Mouse (Mus musculus) intestine, postnatal 0 days (tissue): ENCODE results near the gene Rab17. TPM values are rescaled to one million over a fixed set of nuclear protein-coding genes. Genes with fewer than 3 reads are reported as not detected.
A peak's percentile ranks its signal among the peaks of the same experiment; 100 is the strongest.

ENCODE experiments used
- ATAC-seq: fragments of 200-750 bp; cut with Nextera tagmentation; 2 replicates; pipeline ENCODE4 v1.8.0; 2017; ENCODE audit warnings: mild to moderate bottlenecking, moderate TSS enrichment, moderate library complexity
- H3K27ac ChIP-seq: fragments of 300-500 bp; sonication (generic); 2 replicates; pipeline ENCODE4 v1.5.1; 2014; ENCODE audit warnings: mild to moderate bottlenecking, low read depth, low read length, moderate library complexity
- H3K27me3 ChIP-seq: fragments of 300-500 bp; sonication (generic); replicated peaks from 2 replicates; pipeline ENCODE4 v1.6.1; 2014; ENCODE audit warnings: low read length, mixed read lengths; ENCODE audit not compliant: control insufficient read depth, insufficient read depth
- H3K36me3 ChIP-seq: fragments of 300-500 bp; sonication (generic); 2 replicates; pipeline ENCODE4 v1.6.1; 2014; ENCODE audit warnings: mild to moderate bottlenecking, moderate library complexity; ENCODE audit not compliant: control insufficient read depth, insufficient read depth
- H3K4me1 ChIP-seq: fragments of 300-500 bp; sonication (generic); replicated peaks from 2 replicates; pipeline ENCODE4 v1.6.1; 2014; ENCODE audit warnings: antibody characterized with exemption, low read length, mixed read lengths; ENCODE audit not compliant: control insufficient read depth, insufficient read depth
- H3K4me2 ChIP-seq: fragments of 300-500 bp; sonication (generic); replicated peaks from 2 replicates; pipeline ENCODE4 v1.6.1; 2014; ENCODE audit warnings: low read depth, mild to moderate bottlenecking, moderate library complexity
- H3K4me3 ChIP-seq: fragments of 300-500 bp; sonication (generic); 2 replicates; pipeline ENCODE4 v1.5.1; 2014; ENCODE audit warnings: low read depth, low read length
- H3K9ac ChIP-seq: fragments of 300-500 bp; sonication (generic); 2 replicates; pipeline ENCODE4 v1.6.1; 2014; ENCODE audit warnings: mild to moderate bottlenecking, low read depth, low read length
- H3K9me3 ChIP-seq: fragments of 300-500 bp; sonication (generic); 2 replicates; pipeline ENCODE4 v1.6.1; 2016; ENCODE audit warnings: mixed run types; ENCODE audit not compliant: control insufficient read depth
- CTCF ChIP-seq: sonication (generic); IDR thresholded peaks from 2 replicates; pipeline ENCODE4 v1.5.1; 2016; ENCODE audit warnings: low read depth, mild to moderate bottlenecking, control low read depth, antibody characterized with exemption, moderate library complexity
- WGBS: fragments of 180-500 bp; shearing (Covaris S2); extraction: QIAGEN DNeasy Blood & Tissue Kit; methylation state at CpG from one replicate; pipeline ENCODE4 v1.1.7; 2014; 5-methylcytosine and 5-hydroxymethylcytosine counted together
- polyA plus RNA-seq: library from polyadenylated mRNA; unstranded; fragments of >200 nt; fragmentation: Nextera tagmentation; extraction: Ambion mirVana; gene quantifications from 2 replicates; pipeline ENCODE4 v1.2.1, GENCODE M21; 2015

Gene Rab17
- polyA plus RNA-seq, 1 experiment from 2014 or later: 75.4 TPM

DNA sequence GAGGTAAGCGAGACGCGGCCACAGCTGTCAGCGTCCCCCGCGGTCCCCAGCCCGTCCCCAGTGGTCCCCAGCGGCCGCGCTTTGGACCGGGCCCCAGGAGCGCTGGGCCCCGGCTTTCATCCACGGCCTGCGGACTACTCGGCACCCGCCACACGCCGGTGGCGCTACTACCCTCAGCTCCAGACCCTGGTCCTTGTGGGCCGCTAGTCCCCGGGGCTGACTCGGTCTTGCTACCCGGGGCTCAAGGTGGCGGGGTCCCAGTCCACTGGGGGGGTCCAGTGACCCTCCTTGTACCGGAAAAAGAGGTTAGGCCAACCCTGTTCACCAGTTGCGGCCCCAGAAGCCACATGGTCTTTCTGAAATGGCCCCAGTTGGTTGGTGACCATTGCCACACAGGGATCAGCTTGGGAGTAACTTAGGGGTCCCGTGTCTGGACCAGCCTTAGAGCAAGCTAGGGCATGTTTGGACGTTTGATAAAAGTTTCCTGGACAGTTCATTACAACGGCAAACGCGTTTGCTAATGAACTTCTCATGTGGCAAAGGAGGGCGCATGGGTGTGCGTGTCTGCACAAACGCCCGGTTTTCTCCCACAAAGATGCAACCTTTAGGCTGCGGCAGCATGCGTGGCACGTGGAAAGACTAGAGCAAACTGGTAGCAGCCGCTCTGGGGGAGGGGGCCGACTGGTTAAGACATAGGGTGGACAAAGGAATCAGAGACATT lies 29.6 kb upstream of the Rab17 start:
- H3K9ac ChIP-seq: peak overlapping the region; percentile 72
- H3K4me1 ChIP-seq: no peaks in the 10 kb centered on the region; the same call in 1 of the 2 replicates
- H3K36me3 ChIP-seq: no peaks in the 10 kb centered on the region
- 0 out of 2 replicates have a peak, but pooled peaks cover 4% of the 10 kb centered on the region for H3K27me3 ChIP-seq
- no peaks in the 10 kb centered on the region for H3K9me3 ChIP-seq
- ATAC-seq: peak; percentile 50; the same call in 1 of the 2 replicates
- no peak overlapping the region for H3K27ac ChIP-seq
- peak overlapping the region; percentile 98 for H3K4me2 ChIP-seq
- H3K4me3 ChIP-seq: peak overlapping the region; percentile 73
- WGBS: 2% methylated on average over 41 of the region's 41 CpGs
- no peak for TF ChIP-seq CTCF

DNA sequence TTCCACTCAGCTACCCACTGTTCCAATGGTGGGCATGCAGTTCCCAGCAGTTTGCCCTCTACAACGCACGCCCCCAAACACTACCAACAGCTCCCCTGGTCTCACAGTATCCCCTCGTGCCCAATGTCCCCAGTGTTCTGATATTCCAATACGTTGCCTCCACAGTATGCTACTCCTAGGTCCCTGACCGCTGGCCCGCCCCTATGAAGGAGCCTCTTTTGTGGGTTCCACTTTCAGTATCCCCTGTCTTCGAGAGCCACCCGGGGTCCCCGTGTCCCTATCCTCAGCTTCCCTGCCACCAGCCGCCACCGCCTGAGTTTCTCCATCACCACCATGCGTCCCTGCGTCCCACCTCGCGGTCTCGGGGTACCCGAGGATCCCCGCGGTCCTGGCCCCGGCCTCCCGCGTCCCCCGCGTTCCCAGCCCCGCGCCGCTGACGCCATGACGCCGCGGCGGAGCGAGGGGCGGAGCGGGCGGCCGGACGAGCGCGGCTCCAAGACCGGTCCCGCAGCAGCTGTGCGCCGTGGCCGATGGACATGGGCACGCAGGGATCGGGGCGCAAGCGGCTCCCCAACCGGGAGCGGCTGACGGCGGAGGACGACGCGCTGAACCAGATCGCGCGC lies 28.9 kb upstream of the Rab17 start, which contains the start of gene Lrrfip1:
Lrrfip1 (plus strand) TSS at position 470 of the 623 bp plus-strand sequence.
- H3K9ac ChIP-seq: peak within 1 kb of the TSS; percentile 72
- no peaks in the 10 kb centered on the region; the same call in 1 of the 2 replicates for H3K4me1 ChIP-seq
- 2% methylated on average over 52 of the region's 59 CpGs for WGBS
- 0 out of 2 replicates have a peak, but pooled peaks cover 4% of the 10 kb centered on the region for H3K27me3 ChIP-seq
- H3K9me3 ChIP-seq: no peaks in the 10 kb centered on the region
- H3K4me3 ChIP-seq: peak within 1 kb of the TSS; percentile 73
- TF ChIP-seq CTCF: no peak
- H3K27ac ChIP-seq: no peak within 1 kb of the TSS
- ATAC-seq: peak; percentile 69
- H3K36me3 ChIP-seq: no peaks in the 10 kb centered on the region
- H3K4me2 ChIP-seq: peak within 1 kb of the TSS; percentile 98

DNA sequence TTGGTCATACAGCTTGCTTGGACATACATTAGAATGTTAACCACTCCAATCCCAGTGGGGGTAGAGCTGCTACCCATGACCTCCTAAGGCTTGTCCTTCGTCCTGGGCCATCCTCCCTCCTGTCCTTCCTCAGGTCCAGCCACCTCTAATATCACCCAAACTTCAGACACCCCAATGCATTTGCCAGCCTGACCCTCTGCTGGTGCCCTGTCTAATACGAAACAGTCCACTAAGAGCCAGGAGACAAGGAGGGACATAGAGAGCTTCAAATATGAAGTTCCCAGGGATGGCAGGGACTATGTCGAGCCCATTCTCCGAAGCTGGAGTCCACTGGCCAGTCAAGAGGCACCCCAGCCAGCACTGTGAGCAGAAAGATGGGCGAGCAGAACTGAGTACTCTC lies 28.2 kb upstream of the Rab17 start:
- no peak for TF ChIP-seq CTCF
- 89% methylated on average over 5 of the region's 5 CpGs for WGBS
- Histone ChIP-seq H3K4me1 (no peaks in the 10 kb centered on the region; the same call in 1 of the 2 replicates), H3K9ac (no peak overlapping the region), H3K27ac (no peak overlapping the region), H3K36me3 (no peaks in the 10 kb centered on the region), H3K4me2 (peak overlapping the region; percentile 98; the same call in 1 of the 2 replicates), H3K9me3 (no peaks in the 10 kb centered on the region), H3K4me3 (no peak overlapping the region), H3K27me3 (0 out of 2 replicates have a peak, but pooled peaks cover 4% of the 10 kb centered on the region)
- ATAC-seq: no peak

DNA sequence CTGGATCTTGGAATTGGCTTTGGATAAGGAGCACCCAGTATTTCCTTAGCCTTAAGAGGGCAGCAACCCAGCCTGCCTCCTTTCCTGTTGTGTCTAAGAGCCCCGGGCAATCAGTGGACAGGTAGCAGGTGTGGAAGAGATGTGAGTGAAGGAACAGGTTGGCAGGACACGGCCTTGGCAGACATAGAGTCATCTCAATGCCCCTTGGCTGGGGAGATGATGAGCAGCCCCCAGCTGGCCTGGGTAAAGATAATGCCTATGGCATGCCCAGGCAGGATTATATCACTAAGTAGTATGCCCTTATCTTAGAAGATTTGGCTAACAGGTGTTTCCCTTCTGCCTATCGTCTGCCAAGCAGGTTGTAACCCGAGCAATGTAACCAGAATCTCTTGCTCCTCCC lies 27.7 kb upstream of the Rab17 start:
- Histone ChIP-seq H3K4me1 (no peaks in the 10 kb centered on the region; the same call in 1 of the 2 replicates), H3K9me3 (no peaks in the 10 kb centered on the region), H3K4me2 (no peak overlapping the region), H3K27ac (no peak overlapping the region), H3K9ac (no peak overlapping the region), H3K27me3 (0 out of 2 replicates have a peak, but pooled peaks cover 4% of the 10 kb centered on the region), H3K4me3 (no peak overlapping the region), H3K36me3 (no peaks in the 10 kb centered on the region)
- no peak for ATAC-seq
- WGBS: 51% methylated on average over 4 of the region's 4 CpGs
- TF ChIP-seq CTCF: no peak

DNA sequence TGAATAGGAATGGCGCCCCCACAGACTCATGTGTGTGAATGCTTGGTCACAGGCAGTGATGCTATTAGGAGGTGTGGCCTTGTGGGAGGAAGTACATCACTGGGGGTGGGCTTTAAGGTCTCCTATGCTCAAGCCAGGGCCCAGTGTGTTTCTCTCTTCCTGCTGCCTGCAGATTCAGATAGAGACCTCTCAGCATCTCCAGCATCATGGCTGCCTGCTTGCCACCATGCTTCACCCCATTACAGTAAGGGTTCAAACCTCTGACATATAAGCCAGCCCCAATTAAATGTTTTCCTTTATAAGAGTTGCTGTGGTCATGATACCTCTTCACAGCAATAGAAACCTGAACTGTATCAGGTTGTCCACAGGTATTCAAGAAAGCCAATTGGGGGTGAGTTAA lies 26.5 kb upstream of the Rab17 start:
- 97% methylated on average over 1 of the region's 1 CpGs for WGBS

DNA sequence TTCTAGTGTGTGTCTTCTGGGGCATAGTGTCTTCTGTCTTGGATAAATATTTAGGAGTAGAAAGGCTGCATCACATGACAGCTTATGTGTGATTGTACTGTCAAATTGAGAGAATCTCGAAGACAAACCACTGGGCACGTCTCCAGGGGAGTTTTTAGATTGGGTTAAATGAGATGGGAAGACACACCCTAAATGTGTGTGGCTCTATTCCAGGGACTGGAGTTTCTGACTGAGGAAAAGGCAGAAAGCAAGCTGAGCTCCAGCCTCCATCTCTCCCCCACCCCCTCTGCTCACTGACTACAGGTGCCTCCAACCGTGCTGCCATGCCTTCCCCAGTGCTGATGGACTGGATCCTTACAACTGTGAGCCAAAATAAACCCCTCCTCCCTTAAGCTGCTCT lies 11.9 kb upstream of the Rab17 start:
- no peak for ATAC-seq
- H3K4me3 ChIP-seq: no peak overlapping the region
- H3K9ac ChIP-seq: no peak overlapping the region
- no peak overlapping the region for H3K4me2 ChIP-seq
- WGBS: 65% methylated on average over 3 of the region's 3 CpGs
- H3K36me3 ChIP-seq: no peaks in the 10 kb centered on the region
- H3K27ac ChIP-seq: no peak overlapping the region
- no peaks in the 10 kb centered on the region for H3K9me3 ChIP-seq
- H3K4me1 ChIP-seq: no peaks in the 10 kb centered on the region
- no peaks in the 10 kb centered on the region for H3K27me3 ChIP-seq
- TF ChIP-seq CTCF: no peak

More for the DNA sequence above, 26.5 kb upstream of the Rab17 start:
- Histone ChIP-seq H3K27me3 (0 out of 2 replicates have a peak, but pooled peaks cover 4% of the 10 kb centered on the region), H3K9me3 (no peaks in the 10 kb centered on the region), H3K9ac (no peak overlapping the region), H3K27ac (no peak overlapping the region), H3K4me2 (no peak overlapping the region), H3K36me3 (no peaks in the 10 kb centered on the region), H3K4me1 (no peaks in the 10 kb centered on the region; the same call in 1 of the 2 replicates), H3K4me3 (no peak overlapping the region)
- ATAC-seq: no peak
- TF ChIP-seq CTCF: no peak
